Mouse (Mus musculus) right cerebral cortex, adult 2 months (tissue): ENCODE results near the gene Celf2.

Experiments used
- DNase-seq, 2 experiments: peaks; one replicate each; pipeline ENCODE4 v3.0.0; 2021 to 2022; ENCODE audit warnings: low spot score in 2 of 2

The Celf2 gene

GRCm38 (mm10) chr2:7083489-7084090 is 425.8 kb downstream of the Celf2 start:
- no peak for DNase-seq

DNA sequence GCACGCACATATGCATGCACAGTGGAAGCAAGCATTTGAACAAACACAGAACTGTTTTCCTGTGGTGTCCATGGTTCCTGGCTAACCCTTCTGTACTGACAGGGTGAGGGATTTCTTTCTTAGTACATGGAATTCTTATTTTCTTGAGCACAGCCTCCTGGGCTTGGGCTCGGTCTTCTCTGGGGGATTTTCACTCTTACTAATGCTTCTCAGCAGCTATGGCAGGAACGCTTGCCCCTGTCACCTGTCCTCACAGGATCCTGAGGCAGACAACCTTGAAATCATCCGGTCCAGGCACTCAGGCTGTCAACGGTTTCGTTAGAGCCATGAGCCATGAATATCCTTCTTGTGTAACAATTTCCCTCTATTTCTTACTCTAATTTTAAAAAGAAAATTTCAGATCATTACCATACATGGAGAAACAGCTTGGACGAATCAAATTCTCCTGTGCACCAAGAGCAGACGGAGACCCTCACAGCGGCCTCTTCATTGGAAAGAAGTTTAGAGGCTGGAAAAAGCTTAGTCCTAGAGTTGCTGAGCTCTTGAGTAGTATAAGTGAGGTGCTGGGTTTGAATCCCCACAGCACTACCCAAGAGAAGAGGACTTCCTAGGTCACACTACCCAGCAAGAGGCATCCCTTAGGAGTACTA is 426.9 kb downstream of the Celf2 start:
- DNase-seq: no peak

DNA sequence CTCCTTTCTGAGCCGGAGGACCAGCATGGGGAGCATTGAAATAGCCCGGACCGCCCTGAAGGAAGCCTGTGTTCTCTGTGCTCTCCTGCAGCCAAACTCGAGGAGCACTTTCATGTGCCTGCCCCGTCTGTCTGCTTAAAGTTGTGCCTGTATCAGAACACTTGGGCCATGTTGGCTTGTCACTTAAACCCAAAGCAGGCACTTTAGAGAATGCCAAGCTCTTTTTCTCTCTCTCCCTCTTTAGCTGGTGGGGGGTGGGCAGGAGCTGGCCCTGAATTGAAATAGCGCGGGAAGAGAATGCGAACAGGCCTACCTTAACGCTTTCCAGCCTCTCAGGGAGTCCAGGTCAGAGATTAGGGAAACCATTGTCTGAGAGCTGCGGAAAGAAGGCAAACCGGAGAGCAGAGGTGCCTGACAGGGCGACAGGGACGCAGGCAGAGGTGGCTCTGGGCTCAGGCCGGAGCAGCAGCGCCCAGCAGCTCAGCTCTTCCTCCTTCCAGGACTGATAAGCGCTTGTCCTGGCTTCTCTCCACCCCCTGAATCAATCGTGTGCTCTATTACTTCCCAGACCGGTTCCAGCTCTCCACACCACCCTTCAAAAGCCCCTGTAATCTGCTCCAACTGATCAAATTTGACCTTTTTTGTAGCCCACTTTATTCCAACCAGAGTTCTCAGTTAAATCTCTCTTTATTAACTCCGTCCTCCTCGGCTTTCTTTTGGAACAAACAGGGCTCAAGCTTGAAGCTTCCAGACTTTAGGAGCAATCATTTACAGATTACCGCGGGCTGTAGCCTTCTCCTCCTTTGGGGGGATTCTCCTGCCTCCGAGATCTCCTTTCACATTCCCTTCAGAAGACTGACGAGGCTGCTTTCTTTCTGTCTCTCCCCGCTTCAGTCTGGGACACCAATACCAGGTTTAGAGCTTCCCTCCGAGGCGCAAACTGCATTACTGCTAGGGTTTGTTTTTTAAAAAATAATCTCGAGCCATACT is 428.3 kb downstream of the Celf2 start:
- DNase-seq: no peak

GRCm38 (mm10) chr2:7080086-7080485 is 429.3 kb downstream of the Celf2 start:
- no peak for DNase-seq

GRCm38 (mm10) chr2:7079390-7079789 is 430.0 kb downstream of the Celf2 start:
- DNase-seq: no peak

DNA sequence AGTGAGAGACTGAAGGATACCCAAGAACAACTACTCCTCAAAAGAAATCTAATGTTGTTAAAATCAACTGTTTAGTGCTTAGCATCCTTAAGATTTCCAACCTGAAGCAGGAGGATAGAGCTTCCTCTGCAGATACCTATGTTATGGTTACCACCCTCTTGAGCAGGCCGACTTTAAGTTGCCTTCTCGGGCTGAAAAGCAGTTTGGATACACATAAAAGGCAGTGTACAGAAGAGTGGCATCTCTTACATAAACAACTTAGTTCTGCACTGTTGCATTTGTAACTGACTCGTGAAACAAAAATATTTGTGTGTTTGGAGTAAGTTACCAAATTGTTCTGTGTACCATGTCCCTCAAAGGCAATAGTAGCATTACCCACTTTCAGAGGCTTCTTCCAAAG is 435.6 kb downstream of the Celf2 start:
- DNase-seq: no peak

DNA sequence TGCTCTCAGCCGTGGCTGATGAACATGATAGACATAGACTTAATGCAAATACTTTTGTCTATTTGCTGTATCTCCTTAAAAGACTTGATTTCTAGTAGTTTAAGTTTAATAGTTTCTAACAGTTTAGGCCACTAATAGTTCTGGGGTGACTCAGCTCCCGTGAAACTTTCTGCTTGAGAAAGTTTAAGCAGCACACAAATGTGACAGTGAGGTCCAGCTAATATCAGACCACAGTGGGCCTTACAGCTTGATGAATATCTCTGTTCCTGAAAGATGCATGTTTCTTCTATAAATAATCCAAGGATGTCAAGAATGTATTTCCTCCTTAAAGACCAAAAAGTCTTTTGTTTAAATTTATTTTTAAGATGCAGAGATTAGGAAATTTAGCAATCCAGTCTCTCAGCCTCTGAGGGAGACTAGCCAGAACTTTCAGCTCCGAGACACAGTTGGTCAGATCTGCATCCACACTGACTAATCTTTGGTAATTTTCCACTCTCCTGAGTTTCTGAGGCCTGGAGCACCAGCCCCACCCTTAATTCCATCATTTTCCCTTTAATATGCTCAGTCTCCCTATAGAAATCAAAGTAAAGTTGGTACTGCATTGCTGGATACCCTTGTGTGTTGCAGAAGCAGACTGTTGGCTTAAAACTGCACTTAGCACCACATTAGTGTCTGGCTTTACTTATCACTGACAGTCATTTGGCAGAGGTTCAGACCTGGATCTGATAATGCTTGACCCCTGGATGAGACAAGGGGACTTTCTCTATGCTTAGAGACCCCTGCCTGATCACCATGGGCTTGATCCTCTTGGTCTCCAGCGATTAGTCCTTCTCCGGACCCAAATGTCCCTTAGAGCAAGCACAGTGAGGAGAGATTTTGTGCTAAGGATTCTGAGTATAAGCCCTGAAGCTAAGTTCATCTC is 436.8 kb downstream of the Celf2 start:
- DNase-seq: no peak

- DNase-seq: no peak
These were observed 439.9 kb downstream of the Celf2 start for GRCm38 (mm10) chr2:7069458-7069857.

- no peak for DNase-seq
These were observed 441.1 kb downstream of the Celf2 start for GRCm38 (mm10) chr2:7068281-7068680.

GRCm38 (mm10) chr2:7063574-7064192 is 445.7 kb downstream of the Celf2 start:
- DNase-seq: no peak

GRCm38 (mm10) chr2:7060490-7061105 is 448.8 kb downstream of the Celf2 start:
- no peak for DNase-seq

DNA sequence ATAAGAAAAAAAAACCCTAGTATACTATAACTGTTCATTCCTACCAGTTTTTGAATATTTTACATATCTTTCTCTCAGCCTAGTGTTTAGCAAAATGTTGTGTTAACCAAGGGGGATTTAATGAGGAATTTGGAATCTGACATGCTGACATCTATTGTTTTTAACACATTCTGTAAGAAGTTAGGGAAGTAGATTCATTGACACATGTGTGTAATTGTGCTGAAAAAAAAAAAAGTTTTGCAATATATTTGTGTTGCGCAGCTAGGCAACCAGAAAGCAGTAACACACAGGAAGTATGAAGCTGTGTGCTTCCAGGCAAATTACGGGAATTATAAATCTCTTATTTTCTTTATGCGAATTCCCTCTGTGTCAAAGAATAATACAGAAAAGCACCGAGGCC is 453.0 kb downstream of the Celf2 start:
- DNase-seq: no peak

DNA sequence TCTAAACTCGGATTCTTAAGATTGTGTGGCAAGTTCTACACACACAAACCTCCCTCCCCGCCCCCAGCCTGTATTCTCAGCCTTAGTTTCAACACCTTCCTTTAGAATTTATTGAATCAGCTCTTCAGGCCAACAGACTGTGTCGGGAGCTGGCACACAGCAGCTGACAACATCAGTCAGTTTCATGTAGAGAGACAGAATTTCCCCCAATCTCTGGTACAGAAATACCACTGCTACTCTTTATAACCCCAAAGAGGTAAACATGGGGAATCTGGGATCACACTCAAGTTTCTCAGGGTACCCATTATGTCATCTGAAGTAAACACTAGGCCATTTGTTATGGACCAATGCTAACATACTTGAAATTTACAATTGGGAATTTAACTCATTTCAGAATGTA is 453.4 kb downstream of the Celf2 start:
- DNase-seq: no peak

- DNase-seq: peak; percentile 71 to 83
These were observed 458.3 kb downstream of the Celf2 start for GRCm38 (mm10) chr2:7051090-7051489.

DNA sequence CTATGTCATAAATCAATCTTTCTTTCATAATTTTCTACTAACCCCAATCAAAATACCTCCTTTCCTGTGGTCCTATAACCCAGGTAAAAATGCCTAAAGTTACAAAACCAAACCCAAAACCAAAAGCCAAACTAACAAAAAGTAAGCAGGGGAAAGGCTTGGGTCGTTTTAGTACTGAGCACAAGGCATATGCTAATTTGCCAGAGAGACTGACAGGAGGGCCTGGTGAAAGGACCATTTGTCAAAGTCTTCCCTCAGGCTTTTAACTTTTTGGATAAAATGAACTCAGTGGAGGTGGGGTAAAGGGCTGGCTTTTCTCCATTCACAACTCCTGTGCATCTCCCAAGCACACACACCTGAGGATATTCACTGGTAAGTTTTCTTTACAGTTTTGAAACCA is 463.2 kb downstream of the Celf2 start:
- no peak for DNase-seq

DNA sequence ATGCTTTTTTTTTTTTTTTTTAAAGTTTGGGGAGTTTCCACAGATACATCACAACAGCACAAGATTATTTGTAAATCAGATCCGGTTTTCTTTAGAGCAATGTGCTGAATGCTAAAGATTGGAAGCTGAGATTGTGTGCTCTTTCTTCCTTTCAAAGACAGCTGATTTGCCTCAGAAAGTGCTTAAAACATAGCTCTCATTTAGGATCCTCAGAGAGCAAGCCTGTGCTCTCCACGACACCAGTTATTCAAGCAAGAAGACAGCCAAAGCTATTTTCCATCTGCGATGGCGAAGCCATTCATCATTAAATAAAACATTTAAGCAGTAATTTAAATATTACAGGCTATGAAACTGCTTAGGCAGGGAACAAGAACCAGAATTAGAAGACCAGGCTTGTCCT is 463.8 kb downstream of the Celf2 start:
- DNase-seq: no peak

DNA sequence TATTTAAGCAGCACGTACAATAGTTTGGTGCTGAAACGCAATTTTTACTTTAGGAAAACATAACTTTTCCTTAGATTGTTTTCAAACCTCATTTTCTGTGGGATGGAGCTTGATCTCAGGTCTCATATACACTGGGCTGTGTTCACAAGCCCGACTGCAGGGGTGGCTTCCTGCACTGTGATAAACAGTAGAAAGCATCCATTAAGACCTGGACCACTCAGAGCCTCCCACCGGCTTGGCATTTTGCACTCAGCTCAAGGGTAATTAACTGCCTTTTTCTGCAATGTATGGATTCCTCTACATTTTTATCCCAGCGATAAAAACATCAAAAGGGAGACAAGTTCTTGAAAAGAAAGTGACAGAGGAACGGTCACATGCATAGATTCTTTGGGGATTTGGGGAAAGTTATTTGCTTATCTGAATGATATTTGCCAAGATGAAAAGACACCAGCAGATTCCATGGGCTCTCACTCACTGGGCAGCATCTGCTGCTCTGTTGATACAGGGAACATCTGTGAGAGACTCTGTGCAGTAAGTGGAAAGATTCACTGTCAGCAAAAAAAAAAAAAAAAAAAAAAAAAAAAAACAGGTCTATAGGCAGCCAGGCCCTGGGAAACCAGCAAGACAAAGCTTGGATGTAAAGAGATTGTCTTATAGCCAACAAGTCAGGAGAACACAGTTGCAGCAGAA is 465.4 kb downstream of the Celf2 start:
- no peak for DNase-seq

DNA sequence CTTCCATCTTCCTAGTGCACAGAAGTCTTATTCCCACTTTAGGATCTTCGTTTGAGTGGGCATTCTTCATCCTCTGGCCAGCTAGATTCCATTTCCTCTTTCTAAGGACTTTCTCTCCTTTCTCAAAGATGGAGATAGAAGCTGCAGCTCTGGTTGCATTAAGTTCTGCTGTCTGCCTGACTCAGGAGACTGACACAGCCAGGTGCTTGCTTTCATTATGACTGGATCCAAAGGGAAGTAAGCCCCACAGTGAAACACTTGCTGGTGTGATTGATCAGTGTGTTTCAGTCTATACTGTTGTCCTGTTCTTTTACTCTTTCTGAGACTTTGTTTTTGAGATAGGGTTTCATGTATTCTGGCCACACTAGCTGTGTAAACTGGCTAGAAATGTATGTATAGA is 468.4 kb downstream of the Celf2 start:
- no peak for DNase-seq

DNA sequence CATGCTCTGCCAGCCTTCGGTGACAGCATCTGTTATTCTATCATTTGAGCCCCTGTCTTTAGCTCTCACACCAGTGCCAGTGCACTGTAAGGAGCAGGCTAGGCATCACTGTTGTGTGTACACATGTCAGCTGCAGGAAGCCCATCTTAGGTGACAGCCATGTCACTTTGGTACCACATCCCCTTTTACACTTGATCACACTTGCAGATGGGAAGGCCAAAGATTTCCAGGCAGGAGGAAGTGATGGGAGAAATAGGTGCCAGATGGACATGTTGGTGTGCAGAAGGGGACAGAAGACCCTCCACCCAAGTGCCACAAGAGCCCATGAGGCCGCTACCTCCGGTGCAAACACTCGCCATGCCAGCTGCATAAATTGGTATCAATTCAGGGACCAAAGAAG is 470.4 kb downstream of the Celf2 start:
- no peak for DNase-seq

DNA sequence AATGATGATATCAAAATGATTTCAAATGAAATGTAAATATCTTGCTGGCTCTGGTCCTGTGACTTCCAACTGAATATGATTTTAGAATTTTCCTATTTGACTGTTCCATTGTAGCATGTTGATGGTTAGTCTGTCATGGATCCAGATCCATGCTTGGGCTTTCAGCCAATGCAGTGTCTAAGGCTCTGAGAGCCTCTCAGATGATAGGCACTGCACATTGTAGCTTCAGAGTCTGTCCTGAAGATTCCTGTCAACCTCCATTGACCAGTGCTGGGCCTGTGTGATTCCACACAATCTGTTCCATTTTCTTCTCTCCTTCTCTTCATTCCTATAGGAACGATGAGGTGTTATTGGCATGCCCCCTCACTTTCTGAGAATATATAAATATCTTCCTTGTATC is 478.0 kb downstream of the Celf2 start:
- no peak for DNase-seq
